Mouse (Mus musculus): ENCODE data around the gene Actn4.
"Not testable (repeated sequence)": the region's sequence is repeated elsewhere in the genome, so short reads cannot be mapped to it uniquely, and the experiment has no call there.

Gene Actn4

DNA sequence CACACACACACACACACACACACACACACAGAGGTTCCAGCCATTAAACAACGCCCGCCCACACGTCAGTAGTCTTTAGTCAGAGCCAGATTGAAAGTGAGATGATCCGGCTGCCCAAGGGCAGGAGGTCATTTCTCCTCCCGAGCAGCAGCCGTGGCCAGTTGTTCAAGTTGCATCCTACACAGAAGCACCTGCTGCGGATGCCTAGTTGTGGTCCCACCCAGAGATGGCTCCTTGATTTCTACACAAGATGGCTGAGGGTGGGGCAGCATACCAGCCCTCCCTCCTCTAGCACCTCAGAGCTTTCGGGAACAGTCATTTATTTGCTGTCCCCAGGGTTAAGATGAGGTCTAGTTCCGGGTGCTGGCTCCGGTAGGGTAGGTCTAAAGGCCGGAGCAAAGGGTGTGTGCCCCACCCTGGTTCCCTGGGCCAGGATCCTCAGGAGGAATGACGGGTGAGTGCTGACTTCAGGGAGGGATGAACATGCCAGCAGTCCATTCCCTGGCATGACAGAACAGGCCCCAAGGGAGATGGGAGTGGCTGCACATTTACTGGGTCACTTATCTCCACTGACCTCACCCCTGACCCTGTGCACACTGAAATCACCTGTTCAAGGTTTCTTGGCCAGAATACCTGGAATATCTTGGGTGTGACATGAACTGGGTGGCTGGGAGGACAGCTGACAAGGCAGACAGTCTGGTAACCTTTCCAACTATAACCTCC, 7.7 kb upstream of the Actn4 start:
- DNase-seq: peak; percentile 39 to 76

GRCm38 (mm10) chr7:28969271-28969670, 7.1 kb upstream of the Actn4 start:
- no peak for DNase-seq

GRCm38 (mm10) chr7:28968120-28968519, 6.0 kb upstream of the Actn4 start:
- not testable (repeated sequence) for DNase-seq

GRCm38 (mm10) chr7:28966751-28967505, 4.8 kb upstream of the Actn4 start:
- DNase-seq: peak in 1 of 2 experiments; percentile 42

DNA sequence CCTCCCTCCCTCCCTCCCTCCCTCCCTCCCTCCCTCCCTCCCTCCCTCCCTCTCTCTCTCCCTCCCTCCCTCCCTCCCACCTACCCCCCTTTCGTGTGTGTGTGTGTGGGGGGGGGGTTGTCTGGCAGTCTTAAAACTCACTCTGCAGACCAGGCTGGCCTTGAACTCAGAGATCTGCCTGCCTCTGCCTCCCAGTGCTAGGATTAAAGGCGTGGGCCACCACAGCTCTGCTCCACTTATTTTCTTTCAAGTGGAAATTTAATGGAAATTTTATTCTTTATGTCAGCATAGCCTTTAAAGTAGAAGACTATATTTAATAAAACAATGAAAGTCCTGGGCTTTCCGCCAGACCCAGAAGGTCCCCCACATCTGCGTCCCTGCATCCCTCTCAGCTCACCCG, 4.0 kb upstream of the Actn4 start:
- no peak for DNase-seq

- DNase-seq: no peak
Observed at GRCm38 (mm10) chr7:28965346-28965840, 3.3 kb upstream of the Actn4 start.

GRCm38 (mm10) chr7:28963399-28963923, 1.3 kb upstream of the Actn4 start:
- DNase-seq: no peak

DNA sequence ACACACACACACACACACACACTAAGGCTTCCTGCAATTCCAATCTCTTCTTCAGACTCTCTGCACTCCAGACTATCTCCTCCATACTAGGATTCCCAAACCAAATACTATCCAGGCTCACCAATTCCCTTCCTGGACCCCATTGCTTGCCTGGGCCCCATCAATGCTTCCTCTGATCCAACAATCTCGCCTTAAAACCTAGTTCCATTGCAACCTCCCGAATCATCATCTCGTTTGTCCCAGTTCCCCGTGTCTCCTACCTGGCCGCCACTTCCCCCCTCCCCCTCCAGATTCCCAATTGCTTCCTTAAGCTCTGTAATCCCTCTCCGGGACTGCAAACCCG, 585 bp downstream of the Actn4 start:
- DNase-seq: no peak

DNA sequence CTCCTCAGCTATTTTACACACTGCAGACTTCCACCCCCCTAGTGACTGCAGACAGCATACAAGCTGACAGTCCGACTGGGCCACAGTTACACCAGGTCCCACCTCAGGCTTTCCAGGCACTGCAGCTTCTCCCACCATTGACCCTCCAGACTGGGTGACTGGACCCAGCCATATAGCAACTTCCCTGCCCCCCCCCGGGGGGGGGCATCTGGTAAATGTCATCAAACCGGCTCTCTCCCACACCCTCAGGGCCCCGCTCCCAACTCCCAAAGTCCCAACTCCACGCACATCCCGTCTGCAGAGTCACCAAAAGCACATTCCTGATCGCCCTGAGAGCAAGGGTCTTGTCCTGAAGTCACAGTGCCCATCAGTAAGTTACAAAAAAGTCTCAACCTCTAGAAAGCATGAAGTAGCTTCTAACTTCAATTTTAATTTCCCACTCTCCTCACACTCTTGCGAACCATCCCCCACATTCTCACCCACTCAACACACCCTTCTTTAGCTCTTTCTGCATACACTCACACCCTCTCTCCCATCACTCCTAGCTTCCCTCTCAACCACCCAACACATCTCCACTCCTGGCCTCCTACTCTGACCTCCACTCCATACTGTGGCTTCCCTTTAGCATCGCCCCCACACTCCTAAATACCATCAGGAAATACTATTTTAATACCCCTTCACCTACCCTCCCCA, 1.6 kb downstream of the Actn4 start:
- DNase-seq: peak; percentile 32 to 70

DNA sequence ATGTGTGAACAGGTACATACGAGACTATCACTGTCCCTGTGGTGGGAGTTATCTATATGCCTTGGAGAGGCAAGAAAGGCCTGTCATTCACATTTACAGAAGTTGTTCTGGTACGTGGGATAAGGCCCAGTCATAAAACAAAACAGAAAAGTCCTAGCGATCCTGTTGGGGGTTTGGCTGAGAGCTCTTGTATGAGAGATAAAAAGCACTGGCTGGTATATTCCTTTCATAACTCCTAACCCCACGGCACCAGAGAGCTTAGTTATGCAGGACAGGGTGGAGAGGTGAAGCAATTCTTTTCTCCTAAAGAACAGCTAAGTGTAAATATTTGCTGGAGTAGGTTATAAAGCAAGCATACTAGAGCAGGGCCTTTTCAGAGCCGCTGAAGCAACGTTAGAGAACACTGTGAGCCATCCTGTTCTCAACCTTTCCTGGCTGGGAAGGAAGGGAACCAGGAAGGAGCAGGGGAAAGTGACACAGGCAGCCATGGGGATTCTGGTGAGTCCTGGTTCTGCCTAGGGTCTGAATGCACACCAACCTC, 2.6 kb downstream of the Actn4 start:
- peak; percentile 19 to 53 for DNase-seq

GRCm38 (mm10) chr7:28958770-28959169, 3.4 kb downstream of the Actn4 start:
- no peak for DNase-seq

GRCm38 (mm10) chr7:28957997-28958725, 4.0 kb downstream of the Actn4 start:
- DNase-seq: peak in 1 of 2 experiments; percentile 52

DNA sequence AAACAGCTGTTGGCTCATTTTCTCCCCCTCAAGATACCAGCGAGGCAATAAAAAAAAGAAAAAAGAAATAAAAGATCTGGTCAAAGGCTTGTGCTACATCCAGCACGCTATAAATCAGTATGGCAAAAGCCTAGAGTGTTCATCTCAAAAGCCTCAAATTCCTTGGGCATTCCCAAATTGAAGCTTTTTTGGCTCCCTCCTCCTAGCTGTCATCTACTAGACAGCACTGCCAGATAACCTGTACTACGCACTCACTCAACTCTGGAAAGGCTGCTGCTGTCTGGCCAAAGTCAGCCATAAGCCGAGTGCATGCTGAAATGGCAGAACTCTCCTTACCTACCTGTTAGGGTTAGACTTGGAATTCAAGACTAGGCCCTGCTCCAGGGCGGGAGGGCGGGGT, 4.9 kb downstream of the Actn4 start:
- DNase-seq: peak in 1 of 2 experiments; percentile 60

DNA sequence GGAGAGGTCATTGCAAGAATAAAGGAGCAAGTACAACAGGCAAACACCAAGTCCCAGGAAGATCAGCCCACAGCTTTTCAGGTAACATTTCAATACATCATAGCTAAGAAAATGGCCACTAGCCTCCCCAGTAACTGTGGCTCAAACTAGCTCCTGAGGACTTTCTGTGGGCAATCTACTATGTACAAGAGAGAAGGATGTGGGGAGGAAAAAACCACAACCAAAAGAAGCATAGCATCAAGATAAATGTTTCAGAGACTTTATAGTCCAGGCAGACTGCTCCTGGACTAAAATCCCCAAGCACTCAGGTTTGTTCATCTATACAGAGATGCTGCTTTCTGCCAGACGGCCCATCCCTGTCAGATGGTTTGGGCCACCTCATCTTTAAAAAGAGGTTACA, 5.9 kb downstream of the Actn4 start:
- DNase-seq: no peak

DNA sequence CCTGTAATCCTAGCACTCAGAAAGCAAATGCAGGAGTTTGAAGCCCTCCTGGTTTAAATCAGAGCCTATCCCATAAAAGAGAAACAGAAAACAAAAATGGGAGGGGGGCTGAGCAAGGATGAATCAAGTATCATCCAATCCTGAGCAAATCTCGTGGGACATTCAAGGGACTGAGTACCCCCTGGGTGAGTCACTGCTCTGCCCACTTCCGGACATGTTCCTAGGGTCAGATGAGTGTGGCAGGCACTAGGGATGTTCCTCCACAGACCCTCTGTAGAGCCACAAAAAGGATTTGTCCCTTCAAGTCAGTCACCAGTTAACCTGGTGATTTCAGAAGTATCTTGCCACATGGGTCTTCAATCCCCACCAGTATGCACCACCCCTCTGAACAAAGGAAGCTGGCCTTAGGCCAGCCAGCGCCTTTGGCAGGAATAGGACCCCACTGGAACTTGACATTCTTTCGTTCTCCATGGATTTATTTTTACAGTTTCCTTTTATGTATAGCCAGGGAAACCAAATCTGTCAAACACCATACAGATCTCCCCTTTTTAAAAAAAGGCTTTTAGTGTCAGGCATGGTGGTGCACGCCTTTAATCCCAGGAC, 6.7 kb downstream of the Actn4 start:
- DNase-seq: no peak

DNA sequence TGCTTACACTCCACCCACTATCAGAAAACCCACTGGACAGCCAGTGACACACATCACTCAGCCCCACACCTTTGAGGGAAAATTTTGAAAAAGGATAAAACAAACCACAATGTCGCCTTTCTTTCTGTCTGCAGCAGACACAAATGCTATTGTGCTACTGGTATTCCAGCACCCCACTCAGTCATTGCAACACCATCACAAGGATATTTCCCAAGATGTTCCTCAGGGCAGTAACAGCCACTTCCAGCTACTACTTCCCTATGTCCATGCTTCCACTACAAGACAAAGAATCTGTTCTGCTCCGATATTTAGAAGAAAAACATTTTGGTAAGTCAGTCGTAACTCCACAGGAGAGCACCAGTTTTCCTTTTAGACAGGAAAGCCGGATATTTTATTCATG, 7.4 kb downstream of the Actn4 start:
- DNase-seq: no peak

DNA sequence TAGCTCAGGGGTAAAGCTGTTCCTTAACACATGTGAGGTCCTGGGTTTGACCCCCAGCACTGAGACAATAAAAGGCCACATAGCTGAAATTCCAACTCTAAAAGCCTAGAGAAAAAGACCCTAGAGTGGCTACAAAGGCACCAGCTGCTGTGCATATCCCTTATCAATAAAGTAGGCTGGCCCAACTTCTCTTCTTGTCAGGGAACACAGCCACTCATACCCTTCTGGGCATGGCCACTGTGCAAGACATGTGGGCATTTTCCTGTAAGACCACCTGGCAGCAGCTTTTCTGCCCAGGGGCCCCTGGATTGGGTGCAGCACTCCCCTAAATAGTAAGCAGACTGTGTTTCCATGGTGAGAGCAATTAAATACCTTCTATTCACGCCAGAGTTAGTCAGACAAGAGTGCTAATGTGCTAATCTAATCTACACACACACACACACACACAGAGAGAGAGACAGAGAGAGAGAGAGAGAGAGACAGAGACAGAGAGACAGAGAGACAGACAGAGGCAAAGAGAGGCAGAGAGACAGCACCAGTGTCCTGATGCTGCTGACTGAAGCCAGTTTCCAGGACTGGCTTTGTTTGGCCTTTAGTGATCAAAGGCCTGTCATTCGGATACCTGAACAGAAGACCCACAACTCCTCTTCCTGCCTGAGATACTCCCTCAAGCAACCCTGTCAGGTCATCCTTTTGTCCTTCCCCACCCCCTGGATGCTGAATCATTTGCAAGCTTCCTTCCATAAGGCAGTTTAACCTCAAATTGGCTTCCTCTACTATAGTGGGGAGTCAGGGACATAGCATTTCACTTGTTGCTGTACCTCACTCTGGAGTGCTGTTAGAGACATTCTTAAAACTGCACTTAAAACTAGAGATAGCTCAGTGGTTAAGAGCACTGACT, 8.4 kb downstream of the Actn4 start:
- no peak for DNase-seq

DNA sequence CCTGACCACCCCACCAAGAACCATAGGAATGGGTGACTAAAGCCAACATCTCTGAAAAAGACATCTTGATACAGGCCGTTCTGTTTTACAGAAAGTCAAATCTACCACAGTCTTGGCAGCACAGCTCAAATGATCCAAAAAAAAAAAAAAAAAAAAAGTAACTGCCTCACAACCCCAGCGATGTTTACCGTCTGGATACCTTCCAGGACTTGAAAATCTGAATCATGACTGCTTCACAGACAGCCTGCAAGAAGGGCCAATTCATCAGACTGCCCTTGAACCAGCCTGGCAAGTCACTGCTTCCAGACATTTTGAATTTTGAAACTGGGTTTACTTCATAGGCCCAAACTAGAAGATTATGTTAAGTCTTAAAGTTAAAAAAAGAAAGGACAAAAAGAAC, 9.4 kb downstream of the Actn4 start:
- DNase-seq: no peak

DNA sequence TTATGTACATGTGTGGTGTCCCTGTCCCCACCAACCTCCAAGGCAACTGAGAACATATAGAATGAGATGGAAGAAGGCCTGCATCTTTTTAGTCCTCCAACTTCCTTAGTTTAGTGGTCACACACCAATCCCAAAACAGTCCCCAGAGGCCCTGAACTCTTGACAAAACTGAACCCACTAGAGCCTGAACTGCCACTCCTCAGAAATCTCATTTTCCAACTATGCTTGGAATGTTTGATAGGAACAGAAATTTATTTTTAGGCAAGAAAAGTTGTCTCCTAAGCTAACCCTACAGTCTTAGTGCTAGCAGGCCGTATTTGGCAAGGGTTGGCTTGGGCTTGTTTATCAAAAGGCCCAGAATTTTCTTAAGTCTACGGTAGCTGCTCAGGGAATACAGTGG, 10.4 kb downstream of the Actn4 start:
- no peak for DNase-seq

DNA sequence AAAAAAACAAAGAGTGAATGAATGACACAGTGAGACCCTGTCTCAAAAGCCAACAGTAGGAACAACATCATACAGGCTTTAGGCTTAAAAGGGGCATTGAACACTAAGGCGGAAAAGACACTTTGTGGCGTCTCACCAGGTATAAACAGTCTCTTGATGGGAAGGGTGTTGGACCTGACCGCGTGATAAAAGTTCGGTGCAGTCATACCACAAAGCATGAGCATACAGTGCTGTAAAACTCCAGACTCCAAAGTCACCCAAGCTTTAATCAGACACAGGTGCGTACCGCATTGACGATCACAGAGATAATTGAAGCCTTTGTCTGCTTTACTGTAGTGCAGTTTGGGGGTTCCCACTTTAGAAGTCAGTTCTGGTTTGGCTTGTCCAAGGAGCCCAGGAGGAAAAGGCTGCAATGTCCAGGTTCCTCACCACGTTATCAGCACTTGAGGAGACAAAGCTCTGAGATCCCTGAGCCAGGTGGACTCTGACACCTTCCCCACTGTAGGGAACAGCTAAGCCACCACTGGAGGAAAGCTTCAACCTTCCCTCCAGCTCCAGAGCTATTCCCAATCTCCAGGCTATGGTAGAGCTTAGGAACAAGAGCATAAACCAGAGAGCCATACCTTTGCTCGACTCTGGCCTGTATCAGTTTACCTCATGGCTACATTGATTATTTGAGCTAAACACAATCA, 11.6 kb downstream of the Actn4 start:
- no peak for DNase-seq
